Mouse (Mus musculus) brain, embryonic 14.5 days (tissue): ENCODE measurements around the gene Trim14. TPM values are rescaled to one million over a fixed set of nuclear protein-coding genes. Genes with fewer than 3 reads are reported as not detected.

Experiments
- DNase-seq: peaks from one replicate; pipeline ENCODE4 v3.0.0-alpha.2; 2011; ENCODE audit warnings: low read depth
- CTCF ChIP-seq: fragments of 200-500 bp; IDR thresholded peaks from 2 replicates; pipeline ENCODE4 v1.5.1; 2012; ENCODE audit warnings: inconsistent platforms, mild to moderate bottlenecking, moderate library complexity, borderline replicate concordance; ENCODE audit not compliant: insufficient read depth, insufficient read length; ENCODE audit errors: extremely low read depth
- POLR2A ChIP-seq: fragments of 200-500 bp; IDR thresholded peaks from 2 replicates; pipeline ENCODE4 v1.6.1; 2012; ENCODE audit warnings: mild to moderate bottlenecking, inconsistent platforms, borderline replicate concordance; ENCODE audit not compliant: poor library complexity, insufficient read depth, insufficient read length, severe bottlenecking; ENCODE audit errors: extremely low read depth
- polyA plus RNA-seq: library from polyadenylated mRNA; depleted of rRNA; stranded (reverse); fragments of >200 nt; gene quantifications from 2 replicates; pipeline ENCODE4 v1.2.3, GENCODE M21; 2012

Gene Trim14
- polyA plus RNA-seq, 1 experiment, result 0.82 TPM

GRCm38 (mm10) chr4:46454097-46454864 lies 81.7 kb downstream of the Trim14 start:
- DNase-seq, result peak; percentile 22
- TF ChIP-seq POLR2A (no peak), CTCF (no peak)

- no peak for TF ChIP-seq POLR2A
- TF ChIP-seq CTCF, result no peak
These were observed 82.9 kb downstream of the Trim14 start for GRCm38 (mm10) chr4:46452855-46453719.

GRCm38 (mm10) chr4:46452481-46452850 lies 83.5 kb downstream of the Trim14 start:
- DNase-seq, result peak; percentile 86
- no peak for TF ChIP-seq CTCF
- no peak for TF ChIP-seq POLR2A

More at GRCm38 (mm10) chr4:46452855-46453719, 82.9 kb downstream of the Trim14 start:
- no peak for DNase-seq

- TF ChIP-seq CTCF (no peak), POLR2A (peak; percentile 59)
These were observed 84.0 kb downstream of the Trim14 start for GRCm38 (mm10) chr4:46451758-46452480.

GRCm38 (mm10) chr4:46451240-46451757 lies 84.6 kb downstream of the Trim14 start:
- TF ChIP-seq POLR2A, result peak; percentile 34; the same call in 1 of the 2 replicates
- no peak for TF ChIP-seq CTCF
- peak; percentile 79 for DNase-seq

More at GRCm38 (mm10) chr4:46451758-46452480, 84.0 kb downstream of the Trim14 start:
- DNase-seq, result peak; percentile 90

- TF ChIP-seq POLR2A (peak; percentile 25; the same call in 1 of the 2 replicates), CTCF (peak; percentile 65; the same call in 1 of the 2 replicates)
- DNase-seq, result peak; percentile 97
These were observed 85.3 kb downstream of the Trim14 start, which contains the start of gene Anp32b for GRCm38 (mm10) chr4:46450519-46451131. Anp32b (plus strand) TSS chr4:46450902.

- TF ChIP-seq CTCF (no peak), POLR2A (no peak)
These were observed 85.9 kb downstream of the Trim14 start for GRCm38 (mm10) chr4:46450020-46450518.

GRCm38 (mm10) chr4:46448886-46449285 lies 87.1 kb downstream of the Trim14 start:
- TF ChIP-seq POLR2A, result no peak
- TF ChIP-seq CTCF, result no peak

More at GRCm38 (mm10) chr4:46450020-46450518, 85.9 kb downstream of the Trim14 start:
- DNase-seq, result no peak

GRCm38 (mm10) chr4:46447461-46447860 lies 88.5 kb downstream of the Trim14 start:
- no peak for DNase-seq
- no peak for TF ChIP-seq POLR2A
- TF ChIP-seq CTCF, result no peak

More at GRCm38 (mm10) chr4:46448886-46449285, 87.1 kb downstream of the Trim14 start:
- no peak for DNase-seq
